Mouse (Mus musculus): ENCODE measurements around the gene Psmd9. TPM values are rescaled to one million over a fixed set of nuclear protein-coding genes. Genes with fewer than 3 reads are reported as not detected.

Gene Psmd9
- total RNA-seq, 1 experiment = 27.0 TPM

DNA sequence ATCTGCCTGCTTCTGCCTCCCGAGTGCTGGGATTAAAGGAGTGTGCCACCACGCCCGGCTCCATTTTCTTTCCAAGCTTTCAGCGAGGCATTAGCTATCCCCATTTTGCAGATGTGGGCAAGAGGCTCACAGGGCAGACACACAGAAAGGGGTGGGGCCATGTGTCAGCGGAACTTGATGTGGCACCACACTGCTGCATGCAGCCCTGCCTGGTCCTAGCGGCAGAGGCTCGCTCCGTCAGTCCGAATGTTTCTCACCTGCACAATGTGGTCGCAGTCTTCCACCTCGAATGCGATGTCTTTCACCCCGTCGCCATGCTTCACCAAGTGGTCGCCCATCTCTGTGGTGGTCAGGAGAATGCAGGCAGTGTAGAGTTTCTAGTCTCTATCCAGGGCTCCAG is 11.2 kb downstream of the Psmd9 start:
- DNase-seq (ENCODE audit: low read depth, low spot score) = no peak
- Histone ChIP-seq H3K4me3 (ENCODE audit: insufficient read depth in 1 of 2, low read depth in 1 of 2, low read length in 2 of 2, poor library complexity in 1 of 2, severe bottlenecking in 1 of 2) (no peak overlapping the region), H3K36me3 (ENCODE audit: control insufficient read depth, insufficient read depth, low read length, poor library complexity, severe bottlenecking) (no peaks in the 10 kb centered on the region)

DNA sequence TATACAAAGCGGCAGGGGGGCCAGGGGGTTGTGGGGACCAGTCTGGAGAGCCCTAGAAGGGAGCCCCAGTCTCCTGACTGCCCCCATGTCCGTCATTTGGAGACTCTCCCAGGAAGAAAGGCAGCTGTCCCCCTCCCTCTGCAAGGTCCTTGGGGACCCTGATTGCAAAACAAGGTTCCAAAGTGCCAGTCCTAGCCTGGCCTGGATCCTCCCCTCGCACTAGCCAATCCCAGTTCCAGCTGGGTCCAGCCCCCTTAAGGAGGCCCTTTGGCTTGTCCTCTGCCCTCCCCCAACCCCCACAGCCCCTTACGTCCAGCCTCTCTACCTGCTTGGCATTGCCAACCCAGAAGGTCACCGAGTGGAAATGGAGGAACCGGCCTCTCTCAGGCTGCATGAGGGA is 12.3 kb downstream of the Psmd9 start:
- TF ChIP-seq CHD2 (IDR thresholded peaks at IDR 0.05; ENCODE audit: low read depth, low read length) (no peak), HCFC1 (IDR thresholded peaks at IDR 0.05; ENCODE audit: borderline replicate concordance, insufficient read depth, low read length) (no peak), ZNF384 (IDR thresholded peaks at IDR 0.05; ENCODE audit: low read depth, low read length) (no peak), MAFK (IDR thresholded peaks at IDR 0.05; ENCODE audit: insufficient read depth, low read depth, low read length) (no peak), ZC3H11A (IDR thresholded peaks at IDR 0.05; ENCODE audit: borderline replicate concordance, low read depth, low read length) (no peak)
- H3K9ac ChIP-seq (ENCODE audit: insufficient read depth, low read depth, low read length, poor library complexity, severe bottlenecking) = no peak overlapping the region
- no peaks in the 10 kb centered on the region for H3K9me3 ChIP-seq (ENCODE audit: control insufficient read depth, insufficient read depth, low read depth, low read length)
- no peak for DNase-seq (ENCODE audit: low read depth, low spot score)
- H3K27ac ChIP-seq (ENCODE audit: insufficient read depth, low read depth, low read length, poor library complexity, severe bottlenecking) = no peak overlapping the region
- no peak overlapping the region for H3K4me3 ChIP-seq (ENCODE audit: insufficient read depth in 1 of 2, low read depth in 1 of 2, low read length in 2 of 2, poor library complexity in 1 of 2, severe bottlenecking in 1 of 2)
- no peaks in the 10 kb centered on the region for H3K36me3 ChIP-seq (ENCODE audit: control insufficient read depth, insufficient read depth, low read length, poor library complexity, severe bottlenecking)
- H3K4me1 ChIP-seq (ENCODE audit: control insufficient read depth in 2 of 2, insufficient read depth in 2 of 2, low read length in 2 of 2, poor library complexity in 1 of 2) = no peaks in the 10 kb centered on the region; a peak in 1 of 4 replicates
- in situ Hi-C loops (cut with MboI; ENCODE audit: low sequenced_read_pairs in 2 of 2, unreplicated experiment in 2 of 2) = no loop called here

More for the DNA sequence above, 11.2 kb downstream of the Psmd9 start:
- Histone ChIP-seq H3K9me3 (ENCODE audit: control insufficient read depth, insufficient read depth, low read depth, low read length) (no peaks in the 10 kb centered on the region), H3K27ac (ENCODE audit: insufficient read depth, low read depth, low read length, poor library complexity, severe bottlenecking) (no peak overlapping the region), H3K4me1 (ENCODE audit: control insufficient read depth in 2 of 2, insufficient read depth in 2 of 2, low read length in 2 of 2, poor library complexity in 1 of 2) (no peaks in the 10 kb centered on the region; a peak in 1 of 4 replicates), H3K9ac (ENCODE audit: insufficient read depth, low read depth, low read length, poor library complexity, severe bottlenecking) (no peak overlapping the region)
- in situ Hi-C loops (cut with MboI; ENCODE audit: low sequenced_read_pairs in 2 of 2, unreplicated experiment in 2 of 2) = no loop called here
- no peak for TF ChIP-seq HCFC1 (IDR thresholded peaks at IDR 0.05; ENCODE audit: borderline replicate concordance, insufficient read depth, low read length)
- no peak for TF ChIP-seq ZNF384 (IDR thresholded peaks at IDR 0.05; ENCODE audit: low read depth, low read length)
- no peak for TF ChIP-seq ZC3H11A (IDR thresholded peaks at IDR 0.05; ENCODE audit: borderline replicate concordance, low read depth, low read length)
- no peak for TF ChIP-seq CHD2 (IDR thresholded peaks at IDR 0.05; ENCODE audit: low read depth, low read length)
- no peak for TF ChIP-seq MAFK (IDR thresholded peaks at IDR 0.05; ENCODE audit: insufficient read depth, low read depth, low read length)

DNA sequence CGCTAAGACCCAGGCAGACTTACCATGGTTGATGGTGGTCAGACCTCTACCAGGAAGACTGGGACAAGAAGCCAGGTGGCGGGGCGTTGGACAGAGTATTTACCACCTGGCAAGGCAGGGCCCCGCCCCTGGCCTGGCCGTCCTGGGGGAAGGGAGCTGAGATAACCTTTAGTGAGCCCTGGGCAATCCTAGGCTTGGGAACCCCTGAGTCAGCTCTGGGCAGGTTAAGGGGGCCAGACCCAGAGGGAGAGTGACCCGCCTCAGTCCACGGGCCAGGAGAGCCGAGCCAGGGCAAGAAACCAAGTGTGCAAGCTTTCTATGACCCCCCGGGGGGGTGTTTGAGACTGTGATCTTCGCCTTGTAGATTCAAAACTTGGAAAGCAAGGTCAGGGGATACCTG is 13.4 kb downstream of the Psmd9 start, which contains the start of gene Hpd:
Gene Hpd (minus strand): TSS at position 77 of the 400 bp plus-strand sequence.
- H3K27ac ChIP-seq (ENCODE audit: insufficient read depth, low read depth, low read length, poor library complexity, severe bottlenecking) = no peak within 1 kb of the TSS

DNA sequence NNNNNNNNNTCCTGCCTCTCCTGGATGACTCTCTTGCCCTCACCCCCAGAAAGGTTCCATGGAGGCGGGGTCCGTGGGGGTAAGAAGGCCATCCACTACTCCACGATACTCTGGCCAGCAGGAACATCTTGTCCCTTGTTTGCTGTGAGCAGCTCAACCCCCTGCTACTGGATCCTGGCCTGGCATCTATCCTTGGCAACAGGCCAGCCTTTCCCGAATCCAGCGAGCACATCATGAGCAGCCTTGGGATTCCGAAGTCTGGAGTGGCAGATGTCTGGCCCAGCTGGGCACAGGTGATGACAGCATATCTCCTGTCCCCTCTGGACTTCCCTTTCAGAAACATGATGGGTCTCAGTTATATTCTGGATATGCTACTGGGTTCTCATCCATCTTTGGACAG is 16.8 kb downstream of the Psmd9 start:
- Histone ChIP-seq H3K27ac (ENCODE audit: insufficient read depth, low read depth, low read length, poor library complexity, severe bottlenecking) (no peak overlapping the region), H3K9ac (ENCODE audit: insufficient read depth, low read depth, low read length, poor library complexity, severe bottlenecking) (no peak overlapping the region), H3K9me3 (ENCODE audit: control insufficient read depth, insufficient read depth, low read depth, low read length) (no peaks in the 10 kb centered on the region), H3K36me3 (ENCODE audit: control insufficient read depth, insufficient read depth, low read length, poor library complexity, severe bottlenecking) (no peaks in the 10 kb centered on the region), H3K4me3 (ENCODE audit: insufficient read depth in 1 of 2, low read depth in 1 of 2, low read length in 2 of 2, poor library complexity in 1 of 2, severe bottlenecking in 1 of 2) (no peak overlapping the region), H3K4me1 (ENCODE audit: control insufficient read depth in 2 of 2, insufficient read depth in 2 of 2, low read length in 2 of 2, poor library complexity in 1 of 2) (no peaks in the 10 kb centered on the region; a peak in 1 of 4 replicates)
- TF ChIP-seq MAFK (IDR thresholded peaks at IDR 0.05; ENCODE audit: insufficient read depth, low read depth, low read length) (no peak), CHD2 (IDR thresholded peaks at IDR 0.05; ENCODE audit: low read depth, low read length) (no peak), ZC3H11A (IDR thresholded peaks at IDR 0.05; ENCODE audit: borderline replicate concordance, low read depth, low read length) (no peak), ZNF384 (IDR thresholded peaks at IDR 0.05; ENCODE audit: low read depth, low read length) (no peak), HCFC1 (IDR thresholded peaks at IDR 0.05; ENCODE audit: borderline replicate concordance, insufficient read depth, low read length) (no peak)
- DNase-seq (ENCODE audit: low read depth, low spot score) = no peak
- in situ Hi-C loops (cut with MboI; ENCODE audit: low sequenced_read_pairs in 2 of 2, unreplicated experiment in 2 of 2) = no loop called here

More for the DNA sequence above, 13.4 kb downstream of the Psmd9 start, which contains the start of gene Hpd:
- in situ Hi-C loops (cut with MboI; ENCODE audit: low sequenced_read_pairs in 2 of 2, unreplicated experiment in 2 of 2) = no loop called here
- no peak for DNase-seq (ENCODE audit: low read depth, low spot score)
- H3K9me3 ChIP-seq (ENCODE audit: control insufficient read depth, insufficient read depth, low read depth, low read length) = no peaks in the 10 kb centered on the region
- no peaks in the 10 kb centered on the region; a peak in 1 of 4 replicates for H3K4me1 ChIP-seq (ENCODE audit: control insufficient read depth in 2 of 2, insufficient read depth in 2 of 2, low read length in 2 of 2, poor library complexity in 1 of 2)
- H3K4me3 ChIP-seq (ENCODE audit: insufficient read depth in 1 of 2, low read depth in 1 of 2, low read length in 2 of 2, poor library complexity in 1 of 2, severe bottlenecking in 1 of 2) = no peak within 1 kb of the TSS
- no peak within 1 kb of the TSS for H3K9ac ChIP-seq (ENCODE audit: insufficient read depth, low read depth, low read length, poor library complexity, severe bottlenecking)
- H3K36me3 ChIP-seq (ENCODE audit: control insufficient read depth, insufficient read depth, low read length, poor library complexity, severe bottlenecking) = no peaks in the 10 kb centered on the region
- no peak for TF ChIP-seq ZNF384 (IDR thresholded peaks at IDR 0.05; ENCODE audit: low read depth, low read length)
- no peak for TF ChIP-seq MAFK (IDR thresholded peaks at IDR 0.05; ENCODE audit: insufficient read depth, low read depth, low read length)
- TF ChIP-seq CHD2 (IDR thresholded peaks at IDR 0.05; ENCODE audit: low read depth, low read length) = no peak
- no peak for TF ChIP-seq HCFC1 (IDR thresholded peaks at IDR 0.05; ENCODE audit: borderline replicate concordance, insufficient read depth, low read length)
- TF ChIP-seq ZC3H11A (IDR thresholded peaks at IDR 0.05; ENCODE audit: borderline replicate concordance, low read depth, low read length) = no peak
